Mouse (Mus musculus) erythroblast, embryonic 14.5 days (primary cell): ENCODE measurements around the gene Pold1.

Experiments
- GATA1 ChIP-seq: IDR thresholded peaks from 2 replicates; pipeline ENCODE4 v1.6.1; 2012; ENCODE audit warnings: low read length, inconsistent platforms, mixed read lengths
- TAL1 ChIP-seq: IDR thresholded peaks from 3 replicates; pipeline ENCODE4 v1.6.1; 2012; ENCODE audit warnings: low read length, inconsistent platforms, mixed read lengths

DNA sequence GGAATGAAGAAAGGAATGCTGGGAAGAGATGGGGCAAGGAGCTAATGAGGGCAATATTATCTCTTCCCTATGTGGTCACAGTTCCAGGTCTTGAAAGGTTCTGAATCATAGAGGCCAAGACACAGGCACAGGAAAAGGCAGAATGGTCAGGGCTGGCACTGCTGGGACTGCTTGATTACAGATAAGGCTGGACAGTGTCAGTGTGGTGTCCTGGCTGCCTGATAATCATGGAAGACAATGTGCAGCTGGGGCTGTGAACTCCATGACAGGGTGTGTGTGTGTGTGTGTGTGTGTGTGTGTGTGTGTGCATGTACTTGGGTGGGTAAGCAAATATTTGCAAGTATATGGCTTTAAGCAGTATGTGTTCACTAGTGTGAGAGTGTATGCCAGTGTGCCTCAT, 41.2 kb downstream of the Pold1 start:
- no peak for TF ChIP-seq GATA1
- TF ChIP-seq TAL1, result no peak
